Mouse (Mus musculus): ENCODE data around the gene Rilp. TPM values are rescaled to one million over a fixed set of nuclear protein-coding genes. Genes with fewer than 3 reads are reported as not detected.

Gene Rilp
- total and polyA plus RNA-seq, 3 experiments, result 0.19 to 0.65 TPM; not detected in 1

DNA sequence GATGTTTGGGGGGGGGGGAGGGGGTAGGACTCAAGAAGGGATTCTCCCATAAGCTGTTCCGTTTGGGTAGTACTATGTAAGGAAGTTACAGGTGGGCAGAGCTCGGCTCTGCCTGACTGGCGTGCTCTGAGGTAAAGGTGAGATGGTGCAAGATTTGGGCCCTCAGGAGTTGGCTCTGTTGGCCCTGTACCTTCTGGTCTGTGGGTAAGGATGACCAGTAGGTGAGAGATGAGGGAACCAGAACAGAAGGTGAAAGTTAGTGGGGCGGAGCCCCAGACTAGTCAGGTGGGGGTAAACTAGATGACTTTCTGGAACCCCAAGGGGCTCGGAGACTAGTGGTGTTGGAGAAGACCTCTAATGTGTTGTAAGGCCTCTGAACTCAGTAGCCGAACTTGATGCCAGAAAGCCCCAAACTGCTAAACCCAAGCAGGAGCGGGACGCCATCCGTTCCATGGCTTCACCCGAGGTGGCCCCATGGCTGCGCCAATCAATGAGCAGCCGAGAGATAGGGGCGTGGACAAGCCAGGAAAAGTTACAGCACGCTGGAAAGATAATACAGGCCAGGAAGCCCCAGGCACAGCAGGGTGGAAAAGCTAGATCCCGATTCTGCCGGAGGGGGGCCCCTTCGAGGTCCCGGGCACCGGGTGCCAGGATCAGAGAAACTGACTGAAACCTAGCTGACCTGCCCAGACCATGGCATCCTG, 42.2 kb upstream of the Rilp start:
- Histone ChIP-seq H3K27me3 (ENCODE audit: control insufficient read depth in 1 of 2, insufficient read depth in 2 of 2, low read length in 2 of 2) (no peaks in the 10 kb centered on the region), H3K27ac (ENCODE audit: control insufficient read depth, low read depth, low read length) (no peak overlapping the region), H3K9me3 (replicated peaks; ENCODE audit: insufficient read depth, low read length) (no peaks in the 10 kb centered on the region), H3K79me2 (ENCODE audit: control insufficient read depth, insufficient read depth, low read length, poor library complexity) (no peaks in the 10 kb centered on the region), H3K4me1 (ENCODE audit: control insufficient read depth in 1 of 2, insufficient read depth in 2 of 2, low read length in 2 of 2) (peaks cover 3 to 22% of the 10 kb centered on the region in 2 experiments), H3K4me3 (ENCODE audit: control insufficient read depth in 1 of 2, insufficient read depth in 1 of 2, low read depth in 2 of 2, low read length in 2 of 2) (no peak overlapping the region), H3K36me3 (ENCODE audit: control insufficient read depth in 1 of 2, insufficient read depth in 2 of 2, low read length in 2 of 2) (peaks cover 0 to 23% of the 10 kb centered on the region in 2 experiments; a peak in 2 of 4 replicates), H3K9ac (ENCODE audit: control insufficient read depth, low read depth, low read length, poor library complexity, severe bottlenecking) (no peak overlapping the region)
- DNase-seq (ENCODE audit: low read depth, low spot score), result no peak
- no peak for TF ChIP-seq MYB (IDR thresholded peaks at IDR 0.05; ENCODE audit: low read depth, low read length)
- TF ChIP-seq NRF1 (IDR thresholded peaks at IDR 0.05; ENCODE audit: insufficient read depth, low read depth, low read length, poor library complexity, severe bottlenecking), result no peak
- no peak for TF ChIP-seq MYC (IDR thresholded peaks at IDR 0.05; ENCODE audit: low read depth, low read length)
- TF ChIP-seq MAX (IDR thresholded peaks at IDR 0.05; ENCODE audit: low read length), result no peak
- no peak for TF ChIP-seq JUND (IDR thresholded peaks at IDR 0.05; ENCODE audit: low read depth, low read length)
- TF ChIP-seq ZKSCAN1 (IDR thresholded peaks at IDR 0.05; ENCODE audit: low read depth, low read length), result no peak
- no peak for TF ChIP-seq ZC3H11A (IDR thresholded peaks at IDR 0.05; ENCODE audit: low read depth, low read length)
- no peak for TF ChIP-seq CTCF (IDR thresholded peaks at IDR 0.05 in 2 of 3, conservative IDR thresholded peaks at IDR 0.05 in 1 of 3; ENCODE audit: control insufficient read depth in 1 of 3, insufficient read depth in 1 of 3, low read depth in 2 of 3, low read length in 3 of 3, poor library complexity in 1 of 3, severe bottlenecking in 1 of 3)
- no peak for TF ChIP-seq HCFC1 (IDR thresholded peaks at IDR 0.05; ENCODE audit: low read depth, low read length)
- no peak for TF ChIP-seq E2F4 (IDR thresholded peaks at IDR 0.05; ENCODE audit: borderline replicate concordance, low read depth, low read length)
- TF ChIP-seq POLR2AphosphoS2 (IDR thresholded peaks at IDR 0.05; ENCODE audit: low read length), result no peak
- TF ChIP-seq SMC3 (IDR thresholded peaks at IDR 0.05; ENCODE audit: low read depth, low read length), result no peak
- no peak for TF ChIP-seq TCF12 (IDR thresholded peaks at IDR 0.05; ENCODE audit: low read depth, low read length)
- TF ChIP-seq SIN3A (IDR thresholded peaks at IDR 0.05; ENCODE audit: low read length), result no peak
- TF ChIP-seq TAL1 (IDR thresholded peaks at IDR 0.05; ENCODE audit: low read length), result no peak

DNA sequence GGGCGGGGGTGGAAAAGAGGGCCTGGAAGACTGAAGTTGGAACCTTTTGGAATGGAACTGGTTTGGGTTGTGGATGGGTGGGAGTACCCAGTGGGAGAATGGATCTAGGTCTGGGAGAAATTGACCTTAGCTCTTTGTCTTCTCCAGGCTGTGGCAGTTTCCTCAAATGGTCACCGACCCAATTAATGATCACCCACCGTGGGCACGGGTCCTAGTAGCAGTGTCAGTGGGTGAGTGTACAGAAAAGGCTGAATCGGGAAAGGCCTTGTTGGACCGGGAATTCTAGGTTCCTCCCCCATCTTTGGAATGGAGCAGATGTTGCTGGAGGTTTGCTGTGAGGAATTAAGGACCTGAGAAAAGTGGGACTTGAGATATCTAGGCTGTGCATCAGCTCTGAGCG, 41.5 kb upstream of the Rilp start:
- Histone ChIP-seq H3K36me3 (ENCODE audit: control insufficient read depth in 1 of 2, insufficient read depth in 2 of 2, low read length in 2 of 2) (peaks cover 0 to 18% of the 10 kb centered on the region in 2 experiments; a peak in 2 of 4 replicates), H3K9ac (ENCODE audit: control insufficient read depth, low read depth, low read length, poor library complexity, severe bottlenecking) (no peak overlapping the region), H3K27me3 (ENCODE audit: control insufficient read depth in 1 of 2, insufficient read depth in 2 of 2, low read length in 2 of 2) (no peaks in the 10 kb centered on the region), H3K4me3 (ENCODE audit: control insufficient read depth in 1 of 2, insufficient read depth in 1 of 2, low read depth in 2 of 2, low read length in 2 of 2) (no peak overlapping the region), H3K9me3 (replicated peaks; ENCODE audit: insufficient read depth, low read length) (no peaks in the 10 kb centered on the region), H3K27ac (ENCODE audit: control insufficient read depth, low read depth, low read length) (no peak overlapping the region), H3K79me2 (ENCODE audit: control insufficient read depth, insufficient read depth, low read length, poor library complexity) (no peaks in the 10 kb centered on the region), H3K4me1 (ENCODE audit: control insufficient read depth in 1 of 2, insufficient read depth in 2 of 2, low read length in 2 of 2) (peaks cover 3 to 24% of the 10 kb centered on the region in 2 experiments)
- DNase-seq (ENCODE audit: low read depth, low spot score), result no peak
- no peak for TF ChIP-seq SMC3 (IDR thresholded peaks at IDR 0.05; ENCODE audit: low read depth, low read length)
- no peak for TF ChIP-seq ZNF384 (IDR thresholded peaks at IDR 0.05; ENCODE audit: low read depth, low read length)
- TF ChIP-seq MXI1 (IDR thresholded peaks at IDR 0.05; ENCODE audit: low read depth, low read length), result no peak
- TF ChIP-seq ZMIZ1 (IDR thresholded peaks at IDR 0.05; ENCODE audit: low read depth, low read length), result no peak
- TF ChIP-seq USF1 (IDR thresholded peaks at IDR 0.05; ENCODE audit: low read depth, low read length), result no peak
- no peak for TF ChIP-seq ETS1 (IDR thresholded peaks at IDR 0.05; ENCODE audit: low read depth, low read length)
- no peak for TF ChIP-seq CHD1 (IDR thresholded peaks at IDR 0.05; ENCODE audit: low read depth, low read length)
- TF ChIP-seq E2F4 (IDR thresholded peaks at IDR 0.05; ENCODE audit: borderline replicate concordance, low read depth, low read length), result no peak
- no peak for TF ChIP-seq CTCF (IDR thresholded peaks at IDR 0.05 in 2 of 3, conservative IDR thresholded peaks at IDR 0.05 in 1 of 3; ENCODE audit: control insufficient read depth in 1 of 3, insufficient read depth in 1 of 3, low read depth in 2 of 3, low read length in 3 of 3, poor library complexity in 1 of 3, severe bottlenecking in 1 of 3)
- TF ChIP-seq HCFC1 (IDR thresholded peaks at IDR 0.05; ENCODE audit: low read depth, low read length), result no peak
- no peak for TF ChIP-seq MYB (IDR thresholded peaks at IDR 0.05; ENCODE audit: low read depth, low read length)
- no peak for TF ChIP-seq ELF1 (IDR thresholded peaks at IDR 0.05; ENCODE audit: low read depth, low read length)
- TF ChIP-seq GABPA (IDR thresholded peaks at IDR 0.05; ENCODE audit: low read depth, low read length), result no peak
- no peak for TF ChIP-seq ZC3H11A (IDR thresholded peaks at IDR 0.05; ENCODE audit: low read depth, low read length)

All from MEL (cell line).